Mouse (Mus musculus): ENCODE results near the gene Gpr156.

DNA sequence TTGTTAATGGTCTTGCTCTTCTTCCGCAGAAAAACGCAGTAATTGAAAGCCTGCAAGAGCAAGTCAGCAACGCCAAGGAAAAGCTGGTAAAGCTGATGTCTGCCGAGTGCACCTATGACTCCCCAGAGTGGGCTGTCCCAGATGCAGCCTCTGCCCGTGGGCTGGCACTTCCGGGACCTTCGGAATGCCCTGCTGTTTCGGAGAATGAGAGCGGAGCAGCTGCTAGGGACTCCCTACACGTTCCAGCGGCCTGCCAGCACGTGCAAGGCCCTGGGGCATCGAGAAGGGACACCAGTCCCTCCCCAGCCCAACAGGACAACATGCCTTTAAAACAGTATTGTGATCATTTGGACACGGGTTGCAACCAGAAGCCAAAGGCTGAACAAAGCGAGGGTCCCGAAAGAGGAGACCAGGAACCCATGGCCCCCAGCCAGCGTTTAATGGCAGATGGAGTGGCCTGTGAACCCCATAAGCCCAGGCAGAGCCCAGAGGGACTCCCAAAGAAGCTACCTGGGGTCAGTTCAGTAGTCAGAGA is 88.3 kb downstream of the Gpr156 start:
- TF ChIP-seq POLR2A (IDR thresholded peaks at IDR 0.05; ENCODE audit: extremely low read depth, insufficient read depth, low read length) (no peak), CTCF (IDR thresholded peaks at IDR 0.05; ENCODE audit: extremely low read depth, insufficient read depth, low read length) (no peak)
